Mouse (Mus musculus) stomach, postnatal 0 days (tissue): Measurements from ENCODE around the gene Ccl1.

Source experiments
- CTCF ChIP-seq: IDR thresholded peaks from 2 replicates; pipeline ENCODE4 v1.5.1; 2016; ENCODE audit warnings: antibody characterized with exemption, low read depth, mild to moderate bottlenecking, moderate library complexity
- EP300 ChIP-seq: optimal IDR thresholded peaks from 2 replicates; pipeline ENCODE3; 2016; ENCODE audit warnings: antibody characterized with exemption

DNA sequence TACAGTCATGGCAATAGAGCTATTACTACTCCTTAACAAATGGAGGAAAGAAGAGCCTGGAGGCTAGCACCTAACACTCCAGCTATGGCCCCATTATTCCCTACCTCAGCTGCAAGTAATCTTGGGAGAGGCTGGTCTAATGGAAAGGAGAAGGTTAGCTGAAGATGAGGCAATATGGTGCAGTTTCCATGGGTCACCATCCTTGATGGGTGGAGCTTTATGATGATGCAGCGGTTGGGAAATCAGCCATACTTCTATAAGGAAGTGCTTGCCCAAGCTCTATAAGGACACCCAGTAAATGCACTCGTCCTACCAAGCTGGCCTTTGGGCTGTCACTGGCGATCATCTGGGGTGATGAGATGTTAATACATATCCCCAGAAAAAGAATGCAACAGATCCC is 107.7 kb downstream of the Ccl1 start:
- no peak for TF ChIP-seq CTCF
- no peak for TF ChIP-seq EP300
